Mouse (Mus musculus) CH12.LX (cell line): ENCODE results near the gene Vmac. TPM values are rescaled to one million over a fixed set of nuclear protein-coding genes. Genes with fewer than 3 reads are reported as not detected.

Experiments
- DNase-seq: peaks from one replicate; pipeline ENCODE4 v3.0.0-alpha.2; 2013; ENCODE audit errors: extremely low read depth
- H3K27ac ChIP-seq: 2 replicates; pipeline ENCODE4 v1.5.1; 2012; ENCODE audit warnings: low read depth, mild to moderate bottlenecking, control low read depth, moderate library complexity; ENCODE audit not compliant: insufficient read depth
- H3K27me3 ChIP-seq: replicated peaks from 2 replicates; pipeline ENCODE3; 2012; ENCODE audit warnings: inconsistent platforms
- H3K36me3 ChIP-seq, 2 experiments: replicated peaks in 1 of 2; 2 replicates each; pipeline versions ENCODE3 to v1.6.1; 2012; ENCODE audit warnings: inconsistent platforms in 1 of 2, low read length in 1 of 2, mild to moderate bottlenecking in 1 of 2, mixed read lengths in 1 of 2, moderate library complexity in 1 of 2; ENCODE audit not compliant: control insufficient read depth in 1 of 2, insufficient read depth in 1 of 2
- H3K4me1 ChIP-seq, 2 experiments: 2 replicates each; pipeline ENCODE4 v1.6.1; 2012; ENCODE audit warnings: inconsistent platforms in 1 of 2, moderate library complexity in 1 of 2; ENCODE audit not compliant: insufficient read depth in 2 of 2, control insufficient read depth in 1 of 2
- H3K4me2 ChIP-seq: 2 replicates; pipeline ENCODE4 v1.6.1; 2012; ENCODE audit warnings: low read depth, mild to moderate bottlenecking, control low read depth; ENCODE audit not compliant: poor library complexity, insufficient read depth, severe bottlenecking
- H3K4me3 ChIP-seq, 3 experiments: fragments of 150-350 bp in 1 of 3; sonication (generic) in 1 of 3; replicated peaks in 1 of 3; 2 replicates each; pipeline versions ENCODE3 to v1.5.1; 2011 to 2012; ENCODE audit warnings: low read depth in 2 of 3, low read length in 2 of 3, mild to moderate bottlenecking in 2 of 3, moderate library complexity in 2 of 3, control low read depth in 1 of 3, improper control_type of control experiment in 1 of 3, inconsistent platforms in 1 of 3, mixed read lengths in 1 of 3; ENCODE audit not compliant: poor library complexity in 1 of 3
- H3K79me2 ChIP-seq: replicated peaks from 2 replicates; pipeline ENCODE4 v1.6.1; 2012; ENCODE audit warnings: mild to moderate bottlenecking, moderate library complexity; ENCODE audit not compliant: control insufficient read depth, poor library complexity, insufficient read depth, severe bottlenecking; ENCODE audit errors: extremely low read depth
- H3K9ac ChIP-seq: 2 replicates; pipeline ENCODE4 v1.6.1; 2012; ENCODE audit warnings: low read depth, mild to moderate bottlenecking, control low read depth, moderate library complexity; ENCODE audit not compliant: insufficient read depth
- H3K9me3 ChIP-seq: replicated peaks from 2 replicates; pipeline ENCODE3; 2012; ENCODE audit warnings: low read length, inconsistent platforms, mixed read lengths
- BHLHE40 ChIP-seq: IDR thresholded peaks from 2 replicates; pipeline ENCODE4 v1.6.1; 2011; ENCODE audit warnings: mild to moderate bottlenecking, low read depth, low read length, improper control_type of control experiment
- CHD2 ChIP-seq: IDR thresholded peaks from 2 replicates; pipeline ENCODE4 v1.6.1; 2011; ENCODE audit warnings: low read length, improper control_type of control experiment
- JUND ChIP-seq: conservative IDR thresholded peaks from 2 replicates; pipeline ENCODE4 v1.6.1; 2011; ENCODE audit warnings: low read depth, low read length, improper control_type of control experiment
- KAT2A ChIP-seq: IDR thresholded peaks from 2 replicates; pipeline ENCODE4 v1.6.1; 2012; ENCODE audit warnings: low read length, improper control_type of control experiment, inconsistent platforms; ENCODE audit not compliant: insufficient replicate concordance
- MAX ChIP-seq: IDR thresholded peaks from 2 replicates; pipeline ENCODE4 v1.6.1; 2011; ENCODE audit warnings: low read length, improper control_type of control experiment
- MYC ChIP-seq: IDR thresholded peaks from 2 replicates; pipeline ENCODE4 v1.6.1; 2011; ENCODE audit warnings: low read depth, mild to moderate bottlenecking, improper control_type of control experiment, low read length
- SIN3A ChIP-seq: IDR thresholded peaks from 2 replicates; pipeline ENCODE4 v1.6.1; 2012; ENCODE audit warnings: low read length, improper control_type of control experiment, inconsistent platforms
- TBP ChIP-seq: conservative IDR thresholded peaks from 2 replicates; pipeline ENCODE4 v1.6.1; 2011; ENCODE audit warnings: low read depth, low read length, improper control_type of control experiment
- USF2 ChIP-seq: conservative IDR thresholded peaks from 2 replicates; pipeline ENCODE4 v1.6.1; 2011; ENCODE audit warnings: low read depth, low read length, improper control_type of control experiment
- ZKSCAN1 ChIP-seq: IDR thresholded peaks from 2 replicates; pipeline ENCODE4 v1.6.1; 2012; ENCODE audit warnings: low read depth, inconsistent platforms, low read length, improper control_type of control experiment, borderline replicate concordance
- dilution Hi-C: fragments of 300-500 bp; cut with MboI; formaldehyde crosslinking; loops from 2 replicates; pipeline ENCODE4 v1.14.3; 2020; ENCODE audit warnings: low sequenced_read_pairs; ENCODE audit not compliant: extremely low pct_unique_long_range_greater_than_20kb, extremely low pct_ligation_motif_present
- in situ Hi-C: fragments of 300-500 bp; cut with MboI; formaldehyde crosslinking; loops from 3 replicates; pipeline ENCODE4 v1.14.3; 2019; ENCODE audit warnings: low sequenced_read_pairs, low pct_ligation_motif_present, low pct_unique_long_range_greater_than_20kb, mixed read lengths
- polyA plus RNA-seq: library from polyadenylated mRNA; unstranded; fragments of >175 nt; gene quantifications from 2 replicates; pipeline ENCODE4 v1.2.1, GENCODE M21; 2012; ENCODE audit warnings: low read depth; ENCODE audit not compliant: insufficient read length
- total RNA-seq, 2 experiments: library from RNA; depleted of rRNA; stranded (reverse); fragments of 300-350 nt in 1 of 2; fragments of >200 nt in 1 of 2; gene quantifications; 2 replicates each; pipeline ENCODE4 v1.2.3; 2012 to 2014

Vmac gene
- total and polyA plus RNA-seq, 3 experiments, result 3.2 to 5.1 (median 3.4) TPM

DNA sequence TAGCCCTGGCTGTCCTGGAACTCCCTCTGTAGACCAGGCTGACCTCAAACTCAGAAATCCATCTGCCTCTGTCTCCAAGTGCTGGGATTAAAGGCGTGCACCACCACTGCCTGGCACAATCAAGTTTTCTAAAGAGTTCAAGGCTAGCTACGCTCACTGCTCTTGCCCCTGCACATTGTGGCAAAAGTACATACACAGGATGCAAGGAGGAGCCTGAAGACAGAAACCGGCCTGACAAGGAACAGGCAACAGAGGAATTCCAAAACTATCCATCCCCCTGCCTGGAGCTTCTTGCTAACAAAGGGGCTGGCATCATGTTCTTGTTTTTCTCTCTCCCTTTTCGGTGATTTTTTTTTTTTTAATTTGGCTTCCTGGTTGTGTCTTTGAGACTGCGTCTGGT, 26.4 kb upstream of the Vmac start:
- peaks cover 12% of the 10 kb centered on the region for H3K9me3 ChIP-seq
- H3K4me3 ChIP-seq, result no peak overlapping the region
- no peak overlapping the region for H3K4me2 ChIP-seq
- no peak for TF ChIP-seq ZKSCAN1
- no peak for TF ChIP-seq MAX
- TF ChIP-seq MYC, result no peak
- no peak for TF ChIP-seq SIN3A
- H3K79me2 ChIP-seq, result no peaks in the 10 kb centered on the region
- no peak for DNase-seq
- dilution Hi-C loops, result no loop called here
- H3K27ac ChIP-seq, result no peak overlapping the region
- H3K4me1 ChIP-seq, result 0 out of 4 replicates have a peak, but pooled peaks cover 0 to 2% of the 10 kb centered on the region in 2 experiments
- H3K36me3 ChIP-seq, result no peaks in the 10 kb centered on the region
- in situ Hi-C loops, result no loop called here
- H3K9ac ChIP-seq, result no peak overlapping the region
- peaks cover 67% of the 10 kb centered on the region for H3K27me3 ChIP-seq

GRCm38 (mm10) chr17:56740788-56741160, 23.0 kb upstream of the Vmac start:
- Histone ChIP-seq H3K4me1 (0 out of 4 replicates have a peak, but pooled peaks cover 0 to 2% of the 10 kb centered on the region in 2 experiments), H3K27ac (no peak overlapping the region), H3K9me3 (peaks cover 4% of the 10 kb centered on the region), H3K4me3 (no peak overlapping the region), H3K27me3 (peaks cover 77% of the 10 kb centered on the region), H3K4me2 (no peak overlapping the region), H3K36me3 (no peaks in the 10 kb centered on the region), H3K79me2 (no peaks in the 10 kb centered on the region), H3K9ac (no peak overlapping the region)
- in situ Hi-C loops, result no loop called here
- dilution Hi-C loops, result no loop called here
- TF ChIP-seq CHD2 (no peak), KAT2A (no peak), TBP (no peak)
- no peak for DNase-seq

GRCm38 (mm10) chr17:56740118-56740787, 22.4 kb upstream of the Vmac start:
- peaks cover 4% of the 10 kb centered on the region for H3K9me3 ChIP-seq
- H3K27me3 ChIP-seq, result peaks cover 79% of the 10 kb centered on the region
- H3K9ac ChIP-seq, result no peak overlapping the region
- H3K4me1 ChIP-seq, result 0 out of 4 replicates have a peak, but pooled peaks cover 0 to 2% of the 10 kb centered on the region in 2 experiments
- H3K4me2 ChIP-seq, result no peak overlapping the region
- no peak overlapping the region for H3K27ac ChIP-seq
- no peaks in the 10 kb centered on the region for H3K36me3 ChIP-seq
- H3K79me2 ChIP-seq, result no peaks in the 10 kb centered on the region
- DNase-seq, result no peak
- dilution Hi-C loops, result no loop called here
- no peak overlapping the region for H3K4me3 ChIP-seq
- no peak for TF ChIP-seq JUND
- no peak for TF ChIP-seq BHLHE40
- TF ChIP-seq USF2, result no peak
- in situ Hi-C loops, result no loop called here
